Mouse (Mus musculus): Measurements from ENCODE around the gene Grik1. TPM values are rescaled to one million over a fixed set of nuclear protein-coding genes. Genes with fewer than 3 reads are reported as not detected.

Gene Grik1
- polyA plus RNA-seq, 1 experiment from 2014 or later = 2.2 TPM

DNA sequence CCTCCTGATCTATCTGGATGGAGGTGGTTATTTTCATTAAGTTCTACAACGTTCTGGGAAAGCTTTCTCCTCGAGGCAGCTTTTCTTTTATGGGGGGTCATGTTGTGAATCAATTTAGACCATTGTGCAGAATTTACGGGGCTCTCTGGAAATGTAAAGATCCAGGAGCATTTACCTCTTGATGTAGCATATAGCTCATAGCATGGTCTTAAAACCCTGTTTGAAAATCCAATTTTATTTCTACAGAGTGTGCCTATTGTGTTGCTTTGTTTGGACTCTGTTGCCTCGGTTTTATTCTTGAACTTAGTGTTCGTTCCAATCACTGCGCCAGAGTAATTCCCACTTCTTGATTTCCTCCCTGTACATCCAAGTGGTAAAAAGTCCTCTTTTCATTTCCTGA lies 328.6 kb downstream of the Grik1 start:
- Histone ChIP-seq H3K27ac (ENCODE audit: low read depth, low read length) (no peak overlapping the region), H3K4me1 (ENCODE audit: control insufficient read depth, insufficient read depth, low read length) (no peaks in the 10 kb centered on the region), H3K27me3 (ENCODE audit: control insufficient read depth, insufficient read depth, low read length) (no peaks in the 10 kb centered on the region), H3K36me3 (ENCODE audit: control insufficient read depth, insufficient read depth, low read length) (no peaks in the 10 kb centered on the region), H3K4me2 (replicated peaks; ENCODE audit: low read depth, low read length) (no peak overlapping the region), H3K9ac (ENCODE audit: low read depth, low read length) (no peak overlapping the region), H3K4me3 (ENCODE audit: low read length) (no peak overlapping the region), H3K9me3 (ENCODE audit: control insufficient read depth, low read length) (no peaks in the 10 kb centered on the region)
- WGBS = 76% methylated on average over 6 of the region's 6 CpGs
- no peak for ATAC-seq (ENCODE audit: low FRiP score, low TSS enrichment)

DNA sequence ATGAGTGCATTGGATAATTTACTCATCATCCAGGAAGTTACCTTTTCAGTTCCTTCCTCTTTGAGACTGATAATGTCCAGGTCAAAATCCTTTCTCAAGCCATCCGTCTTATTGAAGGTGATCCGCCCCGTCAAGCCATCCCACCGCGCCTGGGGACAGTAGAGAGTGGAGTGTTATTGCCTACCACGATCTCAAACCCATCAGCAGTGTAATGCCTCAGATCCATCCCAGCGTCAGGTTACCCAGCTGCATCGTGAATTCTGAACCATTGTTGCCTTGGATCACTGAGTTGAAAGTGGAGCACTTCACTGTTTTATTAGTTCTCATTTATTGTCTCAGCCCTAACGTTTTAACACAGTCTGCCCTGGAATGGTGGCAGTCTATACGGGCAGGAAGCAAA lies 332.6 kb downstream of the Grik1 start:
- 43% methylated on average over 10 of the region's 10 CpGs for WGBS
- Histone ChIP-seq H3K27me3 (ENCODE audit: control insufficient read depth, insufficient read depth, low read length) (no peaks in the 10 kb centered on the region), H3K36me3 (ENCODE audit: control insufficient read depth, insufficient read depth, low read length) (no peaks in the 10 kb centered on the region), H3K4me3 (ENCODE audit: low read length) (no peak overlapping the region), H3K4me1 (ENCODE audit: control insufficient read depth, insufficient read depth, low read length) (no peaks in the 10 kb centered on the region; the same call in 1 of the 2 replicates), H3K4me2 (replicated peaks; ENCODE audit: low read depth, low read length) (no peak overlapping the region), H3K9me3 (ENCODE audit: control insufficient read depth, low read length) (no peaks in the 10 kb centered on the region), H3K9ac (ENCODE audit: low read depth, low read length) (no peak overlapping the region), H3K27ac (ENCODE audit: low read depth, low read length) (no peak overlapping the region)
- peak; percentile 44; the same call in 1 of the 2 replicates for ATAC-seq (ENCODE audit: low FRiP score, low TSS enrichment)

DNA sequence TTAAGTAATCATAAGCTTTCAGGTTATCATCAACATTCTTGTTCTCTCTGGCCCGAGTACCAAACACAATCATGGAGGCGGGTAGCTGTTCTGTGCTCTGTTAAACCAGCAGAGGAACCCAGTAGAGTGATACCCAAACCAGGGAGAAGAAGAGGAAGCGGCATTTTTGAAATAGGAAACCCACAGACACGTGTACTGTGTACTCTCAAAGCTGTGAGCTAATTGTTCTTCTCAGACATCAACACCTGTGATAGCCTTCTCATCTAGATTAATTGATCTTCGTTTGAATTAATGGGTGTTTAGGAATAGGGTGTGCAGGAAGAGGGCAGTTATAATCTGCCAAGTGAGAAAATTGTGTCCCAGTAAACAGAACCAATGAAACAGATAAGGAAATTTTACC lies 333.9 kb downstream of the Grik1 start:
- H3K27me3 ChIP-seq (ENCODE audit: control insufficient read depth, insufficient read depth, low read length) = no peaks in the 10 kb centered on the region
- H3K4me3 ChIP-seq (ENCODE audit: low read length) = no peak overlapping the region
- ATAC-seq (ENCODE audit: low FRiP score, low TSS enrichment) = no peak
- H3K4me1 ChIP-seq (ENCODE audit: control insufficient read depth, insufficient read depth, low read length) = no peaks in the 10 kb centered on the region; the same call in 1 of the 2 replicates
- H3K9ac ChIP-seq (ENCODE audit: low read depth, low read length) = no peak overlapping the region
- no peaks in the 10 kb centered on the region for H3K9me3 ChIP-seq (ENCODE audit: control insufficient read depth, low read length)
- no peak overlapping the region for H3K4me2 ChIP-seq (replicated peaks; ENCODE audit: low read depth, low read length)
- no peaks in the 10 kb centered on the region for H3K36me3 ChIP-seq (ENCODE audit: control insufficient read depth, insufficient read depth, low read length)
- no peak overlapping the region for H3K27ac ChIP-seq (ENCODE audit: low read depth, low read length)
- 75% methylated on average over 5 of the region's 5 CpGs for WGBS

DNA sequence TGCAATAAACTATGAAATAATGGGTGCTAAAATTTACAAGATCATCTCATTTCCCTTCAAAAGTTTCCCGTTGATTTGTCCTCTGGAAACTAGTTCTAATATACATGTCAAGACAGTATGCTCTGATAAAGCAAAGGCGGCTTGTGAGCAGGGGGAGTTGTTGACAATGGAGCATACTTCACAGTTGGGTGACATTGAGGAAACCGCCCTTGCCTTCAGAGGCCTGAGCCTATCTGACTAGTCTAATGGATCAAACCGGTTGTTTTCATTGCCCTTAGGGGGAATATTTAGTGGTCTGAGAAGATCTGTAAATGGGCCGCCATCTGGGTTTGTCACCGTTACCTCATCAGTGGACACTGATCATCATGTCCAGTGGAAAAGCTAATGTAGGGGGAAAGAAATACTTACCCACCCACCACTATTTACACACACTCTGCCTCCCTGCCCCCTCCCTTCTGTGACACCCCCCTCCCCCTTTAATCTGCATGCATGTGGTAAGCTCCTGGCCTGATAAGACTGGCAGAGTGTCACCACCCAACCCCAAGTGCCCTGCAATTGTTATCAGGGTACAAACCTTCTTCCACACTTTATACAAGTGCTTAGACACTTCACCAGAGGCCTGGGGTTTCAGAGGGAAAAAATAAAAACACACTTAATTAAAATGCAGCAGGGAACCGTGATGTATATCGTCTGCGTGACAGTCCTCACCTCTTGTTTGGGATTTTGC lies 335.2 kb downstream of the Grik1 start:
- Histone ChIP-seq H3K4me1 (ENCODE audit: control insufficient read depth, insufficient read depth, low read length) (no peaks in the 10 kb centered on the region; the same call in 1 of the 2 replicates), H3K9me3 (ENCODE audit: control insufficient read depth, low read length) (no peaks in the 10 kb centered on the region), H3K27me3 (ENCODE audit: control insufficient read depth, insufficient read depth, low read length) (no peaks in the 10 kb centered on the region), H3K36me3 (ENCODE audit: control insufficient read depth, insufficient read depth, low read length) (no peaks in the 10 kb centered on the region), H3K4me3 (ENCODE audit: low read length) (no peak overlapping the region), H3K9ac (ENCODE audit: low read depth, low read length) (no peak overlapping the region), H3K4me2 (replicated peaks; ENCODE audit: low read depth, low read length) (no peak overlapping the region), H3K27ac (ENCODE audit: low read depth, low read length) (no peak overlapping the region)
- peak; percentile 82; the same call in 1 of the 2 replicates for ATAC-seq (ENCODE audit: low FRiP score, low TSS enrichment)
- 45% methylated on average over 9 of the region's 9 CpGs for WGBS

DNA sequence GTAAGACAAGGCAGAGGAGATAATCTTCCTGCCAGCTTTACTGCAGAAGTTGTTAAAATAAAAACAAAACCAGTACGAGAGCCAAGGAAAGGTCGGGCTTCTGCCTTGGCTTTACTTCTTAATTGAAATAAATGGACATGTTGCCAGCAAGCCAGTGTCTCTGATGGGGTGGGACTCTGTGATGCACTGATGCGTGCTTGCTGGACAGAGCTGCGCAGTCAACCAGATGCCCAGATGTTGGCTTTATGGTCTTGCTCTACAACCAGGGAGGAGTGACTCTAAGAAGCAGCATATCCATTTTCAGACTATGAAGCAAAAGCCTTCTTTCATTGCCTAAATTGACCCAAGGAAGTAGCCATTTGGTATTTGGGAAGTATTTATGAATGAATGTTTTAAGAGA lies 336.9 kb downstream of the Grik1 start:
- no peak overlapping the region for H3K27ac ChIP-seq (ENCODE audit: low read depth, low read length)
- H3K36me3 ChIP-seq (ENCODE audit: control insufficient read depth, insufficient read depth, low read length) = no peaks in the 10 kb centered on the region
- ATAC-seq (ENCODE audit: low FRiP score, low TSS enrichment) = peak; percentile 45; the same call in 1 of the 2 replicates
- H3K4me3 ChIP-seq (ENCODE audit: low read length) = no peak overlapping the region
- H3K9ac ChIP-seq (ENCODE audit: low read depth, low read length) = no peak overlapping the region
- H3K9me3 ChIP-seq (ENCODE audit: control insufficient read depth, low read length) = no peaks in the 10 kb centered on the region
- no peaks in the 10 kb centered on the region; the same call in 1 of the 2 replicates for H3K4me1 ChIP-seq (ENCODE audit: control insufficient read depth, insufficient read depth, low read length)
- no peaks in the 10 kb centered on the region for H3K27me3 ChIP-seq (ENCODE audit: control insufficient read depth, insufficient read depth, low read length)
- WGBS = 58% methylated on average over 4 of the region's 4 CpGs
- no peak overlapping the region for H3K4me2 ChIP-seq (replicated peaks; ENCODE audit: low read depth, low read length)

DNA sequence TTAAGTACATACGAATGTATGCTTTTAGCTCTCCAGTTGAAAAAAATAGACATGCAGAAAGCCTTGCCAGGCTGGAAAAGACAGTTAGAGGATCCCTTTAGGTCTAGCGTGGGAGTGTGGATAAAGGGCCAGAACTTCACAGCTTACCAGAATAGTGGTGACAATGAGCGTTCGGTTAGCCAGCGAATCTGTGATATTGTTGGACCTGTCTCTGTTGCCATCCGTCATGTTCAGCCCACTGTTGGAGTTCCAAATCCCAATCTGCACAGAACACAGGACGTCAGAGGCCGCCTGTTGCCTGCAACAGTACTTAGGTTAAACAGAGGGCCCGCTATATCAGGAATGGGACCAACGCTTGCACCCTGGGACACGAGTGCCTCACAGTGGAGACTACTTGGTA lies 340.2 kb downstream of the Grik1 start:
- H3K9me3 ChIP-seq (ENCODE audit: control insufficient read depth, low read length) = no peaks in the 10 kb centered on the region
- H3K4me2 ChIP-seq (replicated peaks; ENCODE audit: low read depth, low read length) = no peak overlapping the region
- no peak overlapping the region for H3K27ac ChIP-seq (ENCODE audit: low read depth, low read length)
- no peak for ATAC-seq (ENCODE audit: low FRiP score, low TSS enrichment)
- 89% methylated on average over 11 of the region's 11 CpGs for WGBS
- no peaks in the 10 kb centered on the region; the same call in 1 of the 2 replicates for H3K4me1 ChIP-seq (ENCODE audit: control insufficient read depth, insufficient read depth, low read length)
- no peaks in the 10 kb centered on the region for H3K27me3 ChIP-seq (ENCODE audit: control insufficient read depth, insufficient read depth, low read length)
- no peak overlapping the region for H3K9ac ChIP-seq (ENCODE audit: low read depth, low read length)
- no peak overlapping the region for H3K4me3 ChIP-seq (ENCODE audit: low read length)
- no peaks in the 10 kb centered on the region for H3K36me3 ChIP-seq (ENCODE audit: control insufficient read depth, insufficient read depth, low read length)

DNA sequence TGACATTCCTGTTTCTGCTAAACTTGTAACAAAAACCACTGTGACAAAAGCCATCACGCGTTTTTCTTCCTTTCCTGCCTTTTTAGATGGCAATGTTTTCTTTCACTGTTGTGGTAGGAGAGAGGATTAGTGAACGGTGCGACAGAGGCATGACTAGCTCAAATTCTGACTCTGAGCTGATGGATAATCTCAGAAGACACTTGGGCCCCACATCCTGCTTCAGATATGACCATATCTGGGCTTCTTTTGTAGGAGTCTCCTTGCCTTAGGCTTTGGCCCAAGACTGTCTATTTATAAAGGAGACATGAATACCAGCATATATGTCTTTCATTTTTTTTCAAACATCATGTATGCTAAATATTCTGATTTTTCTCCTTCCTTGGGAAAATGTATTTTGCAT lies 341.9 kb downstream of the Grik1 start:
- ATAC-seq (ENCODE audit: low FRiP score, low TSS enrichment) = no peak
- H3K4me2 ChIP-seq (replicated peaks; ENCODE audit: low read depth, low read length) = no peak overlapping the region
- no peak overlapping the region for H3K4me3 ChIP-seq (ENCODE audit: low read length)
- H3K36me3 ChIP-seq (ENCODE audit: control insufficient read depth, insufficient read depth, low read length) = no peaks in the 10 kb centered on the region
- no peak overlapping the region for H3K27ac ChIP-seq (ENCODE audit: low read depth, low read length)
- WGBS = 85% methylated on average over 4 of the region's 4 CpGs
- H3K4me1 ChIP-seq (ENCODE audit: control insufficient read depth, insufficient read depth, low read length) = no peaks in the 10 kb centered on the region
- H3K9ac ChIP-seq (ENCODE audit: low read depth, low read length) = no peak overlapping the region
- no peaks in the 10 kb centered on the region for H3K27me3 ChIP-seq (ENCODE audit: control insufficient read depth, insufficient read depth, low read length)
- H3K9me3 ChIP-seq (ENCODE audit: control insufficient read depth, low read length) = no peaks in the 10 kb centered on the region

DNA sequence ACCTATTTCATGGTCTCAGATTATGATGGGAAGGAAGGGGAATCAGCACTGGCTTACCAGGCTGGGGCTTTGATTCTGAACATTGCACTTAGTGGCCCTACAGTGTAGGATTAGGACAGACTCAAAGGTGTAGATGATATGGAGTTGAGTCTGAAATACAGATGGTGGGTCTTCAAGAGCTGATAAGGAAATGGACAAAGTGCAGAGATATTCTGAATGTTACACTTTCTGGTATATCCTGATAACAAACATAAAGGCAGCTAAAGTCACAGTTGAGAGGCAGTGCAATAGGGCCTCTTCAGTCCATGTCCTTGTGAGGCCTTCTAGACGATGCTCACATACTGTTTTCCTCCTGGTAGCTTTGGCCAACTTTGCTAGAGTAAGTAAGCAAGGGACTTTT lies 345.7 kb downstream of the Grik1 start:
- Histone ChIP-seq H3K9me3 (ENCODE audit: control insufficient read depth, low read length) (no peaks in the 10 kb centered on the region), H3K27ac (ENCODE audit: low read depth, low read length) (no peak overlapping the region), H3K4me2 (replicated peaks; ENCODE audit: low read depth, low read length) (no peak overlapping the region), H3K4me3 (ENCODE audit: low read length) (no peak overlapping the region), H3K27me3 (ENCODE audit: control insufficient read depth, insufficient read depth, low read length) (no peaks in the 10 kb centered on the region), H3K36me3 (ENCODE audit: control insufficient read depth, insufficient read depth, low read length) (no peaks in the 10 kb centered on the region), H3K4me1 (ENCODE audit: control insufficient read depth, insufficient read depth, low read length) (no peaks in the 10 kb centered on the region), H3K9ac (ENCODE audit: low read depth, low read length) (no peak overlapping the region)
- 87% methylated on average over 1 of the region's 1 CpGs for WGBS
- ATAC-seq (ENCODE audit: low FRiP score, low TSS enrichment) = no peak

DNA sequence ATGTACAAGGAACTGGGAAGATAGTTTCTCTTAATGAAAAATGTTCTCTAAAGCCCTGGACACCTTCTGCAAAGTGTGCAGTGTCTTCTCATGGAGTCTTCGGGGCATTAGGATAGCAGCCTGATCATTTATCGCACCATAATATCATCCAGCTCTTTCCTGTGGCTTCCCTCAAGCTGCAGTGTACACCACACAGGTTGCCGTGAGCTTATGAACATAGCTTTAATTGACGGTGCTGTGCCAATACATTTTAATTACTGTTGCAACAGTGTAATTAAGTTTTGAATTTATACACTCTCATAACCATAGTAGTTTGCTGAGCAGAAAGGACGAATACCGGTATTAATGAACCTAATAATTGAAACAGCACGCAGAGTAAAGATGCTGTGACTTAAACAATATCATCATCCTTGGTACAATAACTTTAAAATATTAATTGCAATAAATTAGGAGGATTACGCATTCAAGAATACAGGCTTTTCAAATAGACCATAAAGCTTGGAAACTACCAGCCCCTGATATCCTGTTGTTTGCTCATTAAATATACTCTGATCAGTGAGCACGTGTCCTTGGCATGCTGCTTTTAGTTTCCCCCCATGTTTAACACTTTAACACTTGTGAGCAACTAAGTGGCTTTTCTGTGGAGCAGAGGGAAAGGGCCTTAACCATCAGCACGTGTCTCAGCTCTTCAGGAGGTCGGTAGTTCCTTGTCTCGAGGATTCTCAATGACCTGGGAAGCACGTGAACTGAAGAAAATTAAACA lies 347.8 kb downstream of the Grik1 start:
- Histone ChIP-seq H3K4me2 (replicated peaks; ENCODE audit: low read depth, low read length) (no peak overlapping the region), H3K27ac (ENCODE audit: low read depth, low read length) (no peak overlapping the region), H3K36me3 (ENCODE audit: control insufficient read depth, insufficient read depth, low read length) (no peaks in the 10 kb centered on the region), H3K9me3 (ENCODE audit: control insufficient read depth, low read length) (no peaks in the 10 kb centered on the region), H3K9ac (ENCODE audit: low read depth, low read length) (no peak overlapping the region), H3K4me1 (ENCODE audit: control insufficient read depth, insufficient read depth, low read length) (no peaks in the 10 kb centered on the region), H3K4me3 (ENCODE audit: low read length) (no peak overlapping the region), H3K27me3 (ENCODE audit: control insufficient read depth, insufficient read depth, low read length) (no peaks in the 10 kb centered on the region)
- 91% methylated on average over 13 of the region's 13 CpGs for WGBS
- ATAC-seq (ENCODE audit: low FRiP score, low TSS enrichment) = no peak
